Mouse (Mus musculus) cerebellum, adult 2 months (tissue): ENCODE measurements around the gene Kazn. TPM values are rescaled to one million over a fixed set of nuclear protein-coding genes. Genes with fewer than 3 reads are reported as not detected.

Source experiments
- DNase-seq, 2 experiments: peaks; one replicate each; pipeline ENCODE4 v3.0.0; 2021
- H3K27ac ChIP-seq: fragments of 200-500 bp; 2 replicates; pipeline ENCODE4 v1.5.1; 2012; ENCODE audit warnings: low read length, control low read depth, inconsistent platforms; ENCODE audit not compliant: insufficient read depth
- H3K27me3 ChIP-seq: fragments of 200-500 bp; 2 replicates; pipeline ENCODE4 v1.6.1; 2012; ENCODE audit warnings: inconsistent platforms, mild to moderate bottlenecking, low read length, moderate library complexity; ENCODE audit not compliant: control insufficient read depth, insufficient read depth
- H3K4me1 ChIP-seq: fragments of 200-500 bp; 2 replicates; pipeline ENCODE4 v1.6.1; 2011; ENCODE audit warnings: low read length; ENCODE audit not compliant: control insufficient read depth, insufficient read depth
- H3K4me3 ChIP-seq: fragments of 200-500 bp; replicated peaks from 2 replicates; pipeline ENCODE3; 2011; ENCODE audit warnings: mild to moderate bottlenecking, low read depth, low read length, control low read depth; ENCODE audit not compliant: insufficient read depth
- CTCF ChIP-seq: fragments of 200-500 bp; IDR thresholded peaks from 2 replicates; pipeline ENCODE4 v1.5.1; 2011; ENCODE audit warnings: low read depth, mild to moderate bottlenecking, control low read depth, low read length, moderate library complexity, borderline replicate concordance; ENCODE audit not compliant: insufficient read depth
- POLR2A ChIP-seq: fragments of 200-500 bp; IDR thresholded peaks from 2 replicates; pipeline ENCODE4 v1.6.1; 2011; ENCODE audit warnings: low read length, control low read depth, borderline replicate concordance; ENCODE audit not compliant: insufficient read depth
- WGBS: fragments of 180-500 bp; shearing (Covaris S2); methylation state at CpG from one replicate; pipeline ENCODE4 v1.1.7; 2018; 5-methylcytosine and 5-hydroxymethylcytosine counted together
- polyA plus RNA-seq: library from polyadenylated mRNA; depleted of rRNA; stranded (reverse); fragments of >200 nt; gene quantifications from 2 replicates; pipeline ENCODE4 v1.2.3, GENCODE M21; 2012

The Kazn gene
- polyA plus RNA-seq, 1 experiment: 75.7 TPM

DNA sequence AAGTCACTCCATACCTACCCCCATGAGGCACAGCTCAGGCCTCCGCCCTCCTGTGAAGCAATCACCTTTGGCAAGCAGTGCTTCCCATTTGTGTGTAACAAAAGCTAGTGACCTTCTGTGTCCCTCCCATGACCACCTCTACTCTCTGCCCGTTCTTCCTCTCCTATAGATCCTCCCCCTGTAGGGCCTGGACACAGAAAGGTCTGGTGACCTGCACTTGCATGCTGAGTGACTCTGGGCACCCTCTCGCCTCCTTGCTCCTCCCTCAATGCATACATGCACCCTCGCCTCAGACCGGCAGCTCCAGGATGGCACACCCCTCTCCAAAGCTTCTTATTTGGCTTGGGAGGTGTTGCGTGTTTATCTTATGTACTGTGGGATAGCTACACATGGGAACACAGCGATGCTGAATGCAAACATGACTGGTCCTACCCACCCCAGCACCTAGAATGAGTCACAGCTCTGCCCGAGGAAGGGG is 176.1 kb downstream of the Kazn start:
- DNase-seq: no peak
- Histone ChIP-seq H3K27me3 (no peaks in the 10 kb centered on the region), H3K4me1 (peaks cover 73% of the 10 kb centered on the region), H3K4me3 (no peak overlapping the region), H3K27ac (no peak overlapping the region)
- TF ChIP-seq POLR2A (no peak), CTCF (no peak)
- WGBS: 85% methylated on average over 8 of the region's 8 CpGs

DNA sequence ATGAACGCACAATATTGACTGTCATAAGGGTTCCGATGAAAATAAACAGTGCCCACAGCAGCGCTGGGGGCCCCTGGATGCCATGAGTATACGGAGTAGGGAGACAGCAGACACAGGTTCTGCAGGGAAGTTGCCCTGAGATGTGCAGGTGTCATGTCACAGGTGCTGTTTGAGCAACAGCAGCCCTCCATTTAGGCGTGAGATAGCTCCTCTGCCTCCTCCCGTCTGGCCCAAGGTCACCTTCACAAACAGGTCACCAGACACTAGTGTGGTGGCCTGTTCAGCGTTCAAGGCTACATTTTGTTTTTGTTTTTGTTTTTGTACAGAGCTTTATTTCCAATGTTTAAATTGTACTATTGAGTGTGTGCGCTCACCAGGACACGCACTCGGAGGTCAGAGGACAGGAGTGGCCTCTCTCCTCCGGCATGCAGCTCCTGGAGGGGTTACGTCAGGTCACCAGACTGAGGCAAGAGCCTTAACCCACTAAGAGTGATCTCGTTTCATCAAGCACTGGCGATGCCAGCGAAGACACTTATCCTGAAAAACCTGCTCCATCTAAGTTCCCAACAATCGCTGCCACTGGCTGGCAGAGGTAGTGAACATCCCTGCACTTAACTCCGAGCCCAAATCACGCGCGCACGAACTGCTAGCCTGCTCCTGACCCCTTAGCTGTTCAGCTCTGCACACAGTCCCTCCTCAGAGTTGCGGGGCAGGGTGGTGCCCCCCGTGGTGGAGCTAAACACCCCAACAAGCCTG is 177.5 kb downstream of the Kazn start:
- H3K4me1 ChIP-seq: peaks cover 70% of the 10 kb centered on the region
- H3K4me3 ChIP-seq: no peak overlapping the region
- WGBS: 83% methylated on average over 23 of the region's 23 CpGs
- H3K27me3 ChIP-seq: no peaks in the 10 kb centered on the region
- H3K27ac ChIP-seq: peak overlapping the region; percentile 88
- TF ChIP-seq CTCF (no peak), POLR2A (no peak)
- DNase-seq: no peak

- H3K27ac ChIP-seq: peak overlapping the region; percentile 88
- no peak for TF ChIP-seq CTCF
- no peak for TF ChIP-seq POLR2A
- peak; percentile 95 to 98 for DNase-seq
- H3K4me1 ChIP-seq: peaks cover 65% of the 10 kb centered on the region
- no peaks in the 10 kb centered on the region for H3K27me3 ChIP-seq
- no peak overlapping the region for H3K4me3 ChIP-seq
- WGBS: 35% methylated on average over 18 of the region's 18 CpGs
Observed at GRCm38 (mm10) chr4:142060455-142061378, 178.5 kb downstream of the Kazn start.

- peak overlapping the region; percentile 67 for H3K27ac ChIP-seq
- TF ChIP-seq POLR2A (no peak), CTCF (no peak)
- no peaks in the 10 kb centered on the region for H3K27me3 ChIP-seq
- no peak overlapping the region for H3K4me3 ChIP-seq
- WGBS: 19% methylated on average over 8 of the region's 8 CpGs
- DNase-seq: peak in 1 of 2 experiments; percentile 51
- peaks cover 63% of the 10 kb centered on the region for H3K4me1 ChIP-seq
Observed at GRCm38 (mm10) chr4:142059841-142060193, 179.4 kb downstream of the Kazn start.

GRCm38 (mm10) chr4:142059113-142059840 is 179.9 kb downstream of the Kazn start:
- peaks cover 63% of the 10 kb centered on the region for H3K4me1 ChIP-seq
- DNase-seq: peak in 1 of 2 experiments; percentile 50
- peak overlapping the region; percentile 67 for H3K27ac ChIP-seq
- no peak overlapping the region for H3K4me3 ChIP-seq
- no peak for TF ChIP-seq CTCF
- no peak for TF ChIP-seq POLR2A
- no peaks in the 10 kb centered on the region for H3K27me3 ChIP-seq
- 44% methylated on average over 13 of the region's 13 CpGs for WGBS

- H3K4me1 ChIP-seq: peaks cover 69% of the 10 kb centered on the region
- WGBS: 60% methylated on average over 22 of the region's 22 CpGs
- peak overlapping the region; percentile 5; the same call in 1 of the 2 replicates for H3K27ac ChIP-seq
- TF ChIP-seq POLR2A (no peak), CTCF (no peak; the same call in 1 of the 2 replicates)
- no peaks in the 10 kb centered on the region for H3K27me3 ChIP-seq
- peak; percentile 64 to 67 for DNase-seq
- H3K4me3 ChIP-seq: no peak overlapping the region
Observed at GRCm38 (mm10) chr4:142057529-142058216, 181.5 kb downstream of the Kazn start.

DNA sequence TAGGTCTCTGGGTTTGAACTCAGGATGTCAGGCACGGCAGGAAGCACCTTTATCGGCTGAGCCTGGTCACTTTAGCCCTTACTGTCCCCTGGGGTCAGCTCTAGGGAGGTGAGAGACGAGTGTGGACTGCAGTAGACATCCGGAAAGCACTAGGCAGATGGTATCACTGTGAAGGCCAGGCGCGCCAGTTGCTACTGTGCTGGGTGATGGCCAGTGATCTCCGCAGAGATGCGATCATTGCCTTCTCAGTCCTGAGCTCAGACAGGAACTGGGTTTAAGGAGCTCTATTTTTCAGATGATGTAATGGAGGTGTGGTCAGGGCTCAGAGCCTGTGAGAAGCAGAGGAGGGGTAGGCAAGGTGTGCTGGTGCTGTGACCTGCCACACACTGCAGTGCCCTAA is 183.6 kb downstream of the Kazn start:
- H3K4me3 ChIP-seq: no peak overlapping the region
- TF ChIP-seq POLR2A (0 out of 2 replicates have a peak, but pooled peaks have one; percentile 16), CTCF (no peak)
- peak overlapping the region; percentile 27; the same call in 1 of the 2 replicates for H3K27ac ChIP-seq
- H3K27me3 ChIP-seq: no peaks in the 10 kb centered on the region
- peaks cover 55% of the 10 kb centered on the region for H3K4me1 ChIP-seq
- DNase-seq: peak; percentile 78 to 87
- WGBS: 8% methylated on average over 8 of the region's 8 CpGs
